Mouse (Mus musculus): Measurements from ENCODE around the gene Nanos3. TPM values are rescaled to one million over a fixed set of nuclear protein-coding genes. Genes with fewer than 3 reads are reported as not detected.

Gene Nanos3
- total and polyA plus RNA-seq, 3 experiments: not detected

DNA sequence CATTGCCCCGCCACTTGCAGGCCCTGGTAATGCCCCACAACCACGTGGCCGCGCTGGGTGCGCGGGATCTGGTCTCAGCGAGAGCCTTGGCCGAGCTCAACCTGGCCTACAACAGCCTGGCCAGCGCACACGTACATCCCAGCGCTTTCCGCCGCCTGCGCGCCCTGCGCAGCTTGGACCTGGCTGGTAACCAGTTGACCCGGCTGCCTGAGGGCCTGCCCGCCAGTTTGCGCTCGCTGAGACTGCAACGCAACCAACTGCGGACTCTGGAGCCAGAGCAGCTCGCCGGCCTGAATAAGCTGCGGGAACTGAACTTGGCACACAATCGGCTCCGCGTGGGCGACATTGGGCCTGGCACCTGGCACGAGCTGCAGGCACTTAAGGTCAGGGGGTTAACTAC lies 54.2 kb downstream of the Nanos3 start:
- DNase-seq (ENCODE audit: extremely low read depth): no peak
- Histone ChIP-seq H3K4me3 (replicated peaks in 1 of 3; ENCODE audit: low read depth in 2 of 3, low read length in 2 of 3, poor library complexity in 1 of 3) (no peak overlapping the region), H3K79me2 (replicated peaks; ENCODE audit: control insufficient read depth, extremely low read depth, insufficient read depth, poor library complexity, severe bottlenecking) (no peaks in the 10 kb centered on the region), H3K27ac (ENCODE audit: insufficient read depth, low read depth) (no peak overlapping the region), H3K9ac (ENCODE audit: insufficient read depth, low read depth) (no peak overlapping the region), H3K4me1 (ENCODE audit: control insufficient read depth in 1 of 2, insufficient read depth in 2 of 2) (peaks cover 24 to 44% of the 10 kb centered on the region in 2 experiments), H3K4me2 (ENCODE audit: insufficient read depth, low read depth, poor library complexity, severe bottlenecking) (no peak overlapping the region), H3K36me3 (replicated peaks in 1 of 2; ENCODE audit: control insufficient read depth in 1 of 2, insufficient read depth in 1 of 2, low read length in 1 of 2) (peaks cover 36 to 69% of the 10 kb centered on the region in 2 experiments), H3K9me3 (replicated peaks; ENCODE audit: low read length) (no peaks in the 10 kb centered on the region), H3K27me3 (replicated peaks) (no peaks in the 10 kb centered on the region)
- TF ChIP-seq PAX5 (IDR thresholded peaks at IDR 0.05; ENCODE audit: low read length) (no peak), IRF4 (IDR thresholded peaks at IDR 0.05; ENCODE audit: low read depth, low read length) (no peak), ZMIZ1 (IDR thresholded peaks at IDR 0.05; ENCODE audit: low read depth, low read length) (no peak), HCFC1 (IDR thresholded peaks at IDR 0.05; ENCODE audit: low read depth, low read length) (no peak), ETS1 (conservative IDR thresholded peaks at IDR 0.05; ENCODE audit: low read depth, low read length) (no peak), UBTF (IDR thresholded peaks at IDR 0.05; ENCODE audit: low read depth, low read length) (no peak), CHD2 (IDR thresholded peaks at IDR 0.05; ENCODE audit: low read length) (no peak)
- in situ Hi-C loops (cut with MboI; ENCODE audit: low pct_ligation_motif_present, low pct_unique_long_range_greater_than_20kb, low sequenced_read_pairs) (no loop called here), dilution Hi-C loops (cut with MboI; ENCODE audit: extremely low pct_ligation_motif_present, extremely low pct_unique_long_range_greater_than_20kb, low sequenced_read_pairs) (no loop called here)

DNA sequence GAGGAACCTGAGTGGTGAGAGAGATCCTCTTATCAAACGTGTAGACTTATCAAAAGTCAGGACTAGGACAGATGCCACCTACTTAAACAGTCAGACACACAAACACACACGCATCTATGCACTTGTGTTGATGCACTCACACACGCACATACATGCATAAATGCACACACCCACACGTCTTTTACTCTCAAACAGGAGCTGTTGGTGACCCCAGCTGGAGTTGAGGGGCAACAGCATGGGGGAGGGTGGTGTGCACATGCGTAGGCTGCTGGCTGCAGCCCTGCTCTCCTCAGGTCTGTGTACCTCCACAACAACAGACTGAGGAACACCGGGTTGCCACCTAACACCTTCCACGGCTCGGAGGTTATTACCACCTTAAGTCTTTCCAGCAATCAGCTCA lies 56.7 kb downstream of the Nanos3 start:
- Histone ChIP-seq H3K9ac (ENCODE audit: insufficient read depth, low read depth) (no peak overlapping the region), H3K36me3 (replicated peaks in 1 of 2; ENCODE audit: control insufficient read depth in 1 of 2, insufficient read depth in 1 of 2, low read length in 1 of 2) (peaks cover 13 to 43% of the 10 kb centered on the region in 2 experiments), H3K4me2 (ENCODE audit: insufficient read depth, low read depth, poor library complexity, severe bottlenecking) (no peak overlapping the region), H3K9me3 (replicated peaks; ENCODE audit: low read length) (no peaks in the 10 kb centered on the region), H3K27me3 (replicated peaks) (no peaks in the 10 kb centered on the region), H3K27ac (ENCODE audit: insufficient read depth, low read depth) (no peak overlapping the region), H3K4me1 (ENCODE audit: control insufficient read depth in 1 of 2, insufficient read depth in 2 of 2) (peaks cover 27 to 51% of the 10 kb centered on the region in 2 experiments), H3K4me3 (replicated peaks in 1 of 3; ENCODE audit: low read depth in 2 of 3, low read length in 2 of 3, poor library complexity in 1 of 3) (no peak overlapping the region), H3K79me2 (replicated peaks; ENCODE audit: control insufficient read depth, extremely low read depth, insufficient read depth, poor library complexity, severe bottlenecking) (no peaks in the 10 kb centered on the region)
- dilution Hi-C loops (cut with MboI; ENCODE audit: extremely low pct_ligation_motif_present, extremely low pct_unique_long_range_greater_than_20kb, low sequenced_read_pairs): no loop called here
- TF ChIP-seq GABPA (IDR thresholded peaks at IDR 0.05; ENCODE audit: insufficient replicate concordance, low read depth, low read length) (no peak), SIN3A (IDR thresholded peaks at IDR 0.05; ENCODE audit: low read length) (no peak), NELFE (IDR thresholded peaks at IDR 0.05; ENCODE audit: low read depth, low read length) (no peak), PAX5 (IDR thresholded peaks at IDR 0.05; ENCODE audit: low read length) (no peak), ZKSCAN1 (IDR thresholded peaks at IDR 0.05; ENCODE audit: borderline replicate concordance, low read depth, low read length) (no peak), MAFK (IDR thresholded peaks at IDR 0.05; ENCODE audit: insufficient replicate concordance, low read length) (no peak), ZNF384 (IDR thresholded peaks at IDR 0.05; ENCODE audit: low read depth, low read length) (no peak), CHD2 (IDR thresholded peaks at IDR 0.05; ENCODE audit: low read length) (no peak), RAD21 (IDR thresholded peaks at IDR 0.05; ENCODE audit: low read depth, low read length) (peak; percentile 44), UBTF (IDR thresholded peaks at IDR 0.05; ENCODE audit: low read depth, low read length) (no peak), RCOR1 (conservative IDR thresholded peaks at IDR 0.05; ENCODE audit: low read depth, low read length) (no peak), KAT2A (IDR thresholded peaks at IDR 0.05; ENCODE audit: insufficient replicate concordance, low read length) (no peak), JUND (conservative IDR thresholded peaks at IDR 0.05; ENCODE audit: low read depth, low read length) (no peak), POLR2AphosphoS2 (IDR thresholded peaks at IDR 0.05; ENCODE audit: low read depth, low read length) (no peak), ELF1 (IDR thresholded peaks at IDR 0.05; ENCODE audit: low read depth, low read length) (no peak), CTCF (conservative IDR thresholded peaks at IDR 0.05 in 1 of 2, IDR thresholded peaks at IDR 0.05 in 1 of 2; ENCODE audit: low read depth in 2 of 2, low read length in 2 of 2) (peak in 1 of 2 experiments; percentile 44; a peak in 2 of 4 replicates), MAX (IDR thresholded peaks at IDR 0.05; ENCODE audit: low read length) (no peak), IRF4 (IDR thresholded peaks at IDR 0.05; ENCODE audit: low read depth, low read length) (no peak), ZMIZ1 (IDR thresholded peaks at IDR 0.05; ENCODE audit: low read depth, low read length) (no peak), SMC3 (IDR thresholded peaks at IDR 0.05; ENCODE audit: low read depth, low read length) (peak; percentile 34), ETS1 (conservative IDR thresholded peaks at IDR 0.05; ENCODE audit: low read depth, low read length) (no peak), USF2 (conservative IDR thresholded peaks at IDR 0.05; ENCODE audit: low read depth, low read length) (no peak)
- no peak for DNase-seq (ENCODE audit: extremely low read depth)
- in situ Hi-C loops (cut with MboI; ENCODE audit: low pct_ligation_motif_present, low pct_unique_long_range_greater_than_20kb, low sequenced_read_pairs): no loop called here

All from CH12.LX (cell line).